Mouse (Mus musculus) limb, embryonic 11.5 days (tissue): ENCODE results near the gene Gabrg3. TPM values are rescaled to one million over a fixed set of nuclear protein-coding genes. Genes with fewer than 3 reads are reported as not detected.

Experiments
- ATAC-seq: fragments of 200-750 bp; cut with Nextera tagmentation; 2 replicates; pipeline ENCODE4 v1.8.0; 2017; ENCODE audit warnings: low read depth; ENCODE audit not compliant: insufficient number of reproducible peaks, low FRiP score, low TSS enrichment
- DNase-seq: peaks from one replicate; pipeline ENCODE4 v3.0.0-alpha.2; 2015; ENCODE audit warnings: low spot score
- H3K27ac ChIP-seq: fragments of 300-500 bp; sonication (generic); replicated peaks from 2 replicates; pipeline ENCODE4 v1.5.1; 2014; ENCODE audit warnings: low read depth, mild to moderate bottlenecking, low read length
- H3K27me3 ChIP-seq: fragments of 300-500 bp; sonication (generic); 2 replicates; pipeline ENCODE4 v1.6.1; 2014; ENCODE audit warnings: mild to moderate bottlenecking, low read length, mixed read lengths; ENCODE audit not compliant: control insufficient read depth, insufficient read depth
- H3K36me3 ChIP-seq: fragments of 300-500 bp; sonication (generic); 2 replicates; pipeline ENCODE4 v1.6.1; 2014; ENCODE audit warnings: mild to moderate bottlenecking, low read length, moderate library complexity, mixed read lengths; ENCODE audit not compliant: control insufficient read depth, insufficient read depth
- H3K4me1 ChIP-seq: fragments of 300-500 bp; sonication (generic); 2 replicates; pipeline ENCODE4 v1.6.1; 2014; ENCODE audit warnings: low read length, mixed read lengths; ENCODE audit not compliant: control insufficient read depth, insufficient read depth
- H3K4me2 ChIP-seq: fragments of 300-500 bp; sonication (generic); 2 replicates; pipeline ENCODE4 v1.6.1; 2014; ENCODE audit warnings: low read depth, mild to moderate bottlenecking, moderate library complexity; ENCODE audit not compliant: severe bottlenecking
- H3K4me3 ChIP-seq: fragments of 300-500 bp; sonication (generic); 2 replicates; pipeline ENCODE4 v1.5.1; 2014; ENCODE audit warnings: low read depth, low read length
- H3K9ac ChIP-seq: fragments of 300-500 bp; sonication (generic); 2 replicates; pipeline ENCODE4 v1.6.1; 2014; ENCODE audit warnings: mild to moderate bottlenecking, low read length
- H3K9me3 ChIP-seq: fragments of 300-500 bp; sonication (generic); 2 replicates; pipeline ENCODE4 v1.6.1; 2016; ENCODE audit warnings: low read length; ENCODE audit not compliant: control insufficient read depth
- WGBS: fragments of 180-500 bp; shearing (Covaris S2); extraction: QIAGEN DNeasy Blood & Tissue Kit; methylation state at CpG from one replicate; pipeline ENCODE4 v1.1.7; 2014; 5-methylcytosine and 5-hydroxymethylcytosine counted together
- polyA plus RNA-seq: library from polyadenylated mRNA; unstranded; fragments of >200 nt; fragmentation: Nextera tagmentation; extraction: Ambion mirVana; gene quantifications from 2 replicates; pipeline ENCODE4 v1.2.1, GENCODE M21; 2014

Gabrg3 gene
- polyA plus RNA-seq: 0.11 and 0.88 TPM in 2 replicates

DNA sequence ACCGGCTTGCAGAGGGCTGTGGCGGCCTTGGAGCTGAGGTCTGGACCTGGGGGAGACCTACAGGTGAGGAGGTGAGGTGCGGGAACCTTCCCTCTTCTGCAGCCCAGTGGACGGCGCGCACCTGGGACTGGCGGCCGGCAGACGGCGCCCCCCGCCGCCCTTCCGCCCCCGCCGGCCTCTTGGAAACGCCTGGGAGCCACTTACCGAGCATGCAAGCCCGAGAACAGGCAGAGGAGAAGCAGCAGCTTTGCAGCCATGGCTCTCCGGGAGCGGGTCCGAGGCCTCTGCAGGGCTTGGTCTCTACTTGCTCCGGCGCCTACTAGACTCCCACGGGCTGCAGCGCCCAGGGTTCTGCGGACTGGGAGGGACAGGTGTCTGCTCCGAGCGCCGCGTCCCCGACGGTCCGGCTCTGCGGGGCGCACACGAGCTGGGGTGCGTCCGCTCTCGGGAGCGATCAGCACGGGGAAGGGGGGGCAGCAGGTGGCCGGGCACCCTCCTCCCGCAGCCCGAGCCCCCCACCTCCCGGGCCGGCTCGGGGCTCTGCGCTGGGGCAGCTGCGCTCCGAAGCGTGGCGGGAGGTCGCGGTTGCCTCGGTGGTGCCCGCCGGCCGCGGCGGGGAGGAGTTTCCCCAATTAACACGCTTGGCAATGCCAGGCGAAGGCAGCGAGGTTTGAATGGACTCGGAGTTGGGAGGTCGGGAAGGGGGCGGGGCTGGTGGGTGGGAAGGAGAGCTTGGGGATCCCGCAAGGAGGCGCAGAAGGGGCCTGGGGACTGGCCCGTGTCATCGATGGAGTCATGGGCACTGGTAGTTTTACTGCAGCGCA lies at the start of gene Gabrg3:
Gene Gabrg3, minus strand, starts transcription at position 672 of the 824 bp plus-strand sequence.
- H3K4me3 ChIP-seq: peak within 1 kb of the TSS; percentile 48
- ATAC-seq: no peak
- no peak within 1 kb of the TSS for H3K27ac ChIP-seq
- H3K27me3 ChIP-seq: peaks cover 20% of the 10 kb centered on the region
- H3K9ac ChIP-seq: no peak within 1 kb of the TSS
- H3K36me3 ChIP-seq: no peaks in the 10 kb centered on the region; the same call in 1 of the 2 replicates
- no peaks in the 10 kb centered on the region for H3K9me3 ChIP-seq
- 0 out of 2 replicates have a peak, but pooled peaks cover 2% of the 10 kb centered on the region for H3K4me1 ChIP-seq
- H3K4me2 ChIP-seq: peak within 1 kb of the TSS; percentile 88
- peak; percentile 55 for DNase-seq
- WGBS: under 1% methylated on average over 67 of the region's 71 CpGs

DNA sequence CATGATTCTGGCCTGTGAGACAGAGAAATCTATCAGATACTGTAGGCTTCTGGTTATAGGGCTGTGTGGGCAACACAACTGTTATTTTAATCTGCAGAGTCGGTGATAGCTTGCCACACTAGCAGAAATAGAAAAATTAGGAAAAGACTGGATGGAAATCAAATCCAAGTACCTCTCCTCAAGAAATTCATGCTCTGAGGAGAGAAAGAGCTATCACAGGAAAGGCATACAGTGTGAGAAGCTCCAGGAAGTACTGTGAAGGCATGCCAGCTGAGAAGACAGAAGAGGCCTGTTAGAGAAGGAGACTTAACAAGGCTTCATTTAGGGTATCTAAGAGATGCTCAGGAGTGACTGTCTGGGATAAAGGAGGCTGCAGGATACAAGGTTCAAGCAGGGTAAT lies 35.7 kb upstream of the Gabrg3 start:
- no peaks in the 10 kb centered on the region for H3K27me3 ChIP-seq
- H3K9me3 ChIP-seq: no peaks in the 10 kb centered on the region
- ATAC-seq (no peak), DNase-seq (no peak)
- H3K4me3 ChIP-seq: no peak overlapping the region
- H3K4me1 ChIP-seq: no peaks in the 10 kb centered on the region
- 80% methylated on average over 1 of the region's 1 CpGs for WGBS
- H3K9ac ChIP-seq: no peak overlapping the region
- H3K27ac ChIP-seq: no peak overlapping the region
- H3K4me2 ChIP-seq: no peak overlapping the region
- H3K36me3 ChIP-seq: no peaks in the 10 kb centered on the region

DNA sequence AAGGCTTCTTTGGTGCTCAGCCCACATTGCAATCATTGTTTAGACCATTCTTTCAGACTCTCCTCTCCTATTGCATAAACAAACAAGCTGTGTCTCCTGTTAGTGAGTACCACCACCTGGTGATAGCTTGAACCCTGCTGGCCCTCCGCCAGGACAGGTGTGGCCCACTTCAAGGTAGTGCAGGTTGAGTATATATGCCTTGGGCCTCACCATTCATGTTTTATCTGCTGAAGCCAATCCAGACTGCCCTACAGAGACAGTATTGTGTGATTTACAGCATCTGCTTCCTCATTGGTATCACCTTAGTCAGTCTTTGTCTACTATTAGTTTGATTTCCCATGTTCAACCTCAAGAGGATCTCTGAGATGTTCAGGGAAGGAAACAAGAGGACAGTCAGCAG lies 34.1 kb upstream of the Gabrg3 start:
- ATAC-seq (no peak), DNase-seq (no peak)
- Histone ChIP-seq H3K27ac (no peak overlapping the region), H3K4me1 (no peaks in the 10 kb centered on the region), H3K9ac (no peak overlapping the region), H3K9me3 (no peaks in the 10 kb centered on the region), H3K4me3 (no peak overlapping the region), H3K36me3 (no peaks in the 10 kb centered on the region), H3K27me3 (no peaks in the 10 kb centered on the region), H3K4me2 (no peak overlapping the region)
- WGBS: 88% methylated on average over 1 of the region's 1 CpGs

DNA sequence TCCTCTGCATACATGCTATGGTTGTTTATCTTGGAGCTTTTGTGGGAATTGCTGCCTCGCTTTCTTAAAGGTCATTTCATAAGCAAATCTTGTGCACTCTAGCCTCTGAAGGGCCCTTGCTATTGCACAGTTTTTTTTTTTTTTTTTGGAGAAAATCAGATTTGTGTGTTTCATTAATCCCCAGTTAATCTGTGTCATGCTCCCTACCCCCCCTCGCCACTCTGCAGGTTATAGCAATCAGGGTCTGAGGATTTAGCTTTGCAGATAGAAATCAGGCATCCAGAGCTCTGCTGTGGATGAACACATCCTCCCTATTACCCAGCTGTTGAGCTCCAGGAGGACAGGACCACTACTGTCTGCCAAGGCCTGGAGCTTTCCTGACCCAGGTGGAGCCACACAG lies 32.4 kb upstream of the Gabrg3 start, which contains the start of gene Gabrb3:
Gene Gabrb3, plus strand, starts transcription at position 301 of the 400 bp plus-strand sequence.
- no peak for DNase-seq
- WGBS: 88% methylated on average over 2 of the region's 2 CpGs

DNA sequence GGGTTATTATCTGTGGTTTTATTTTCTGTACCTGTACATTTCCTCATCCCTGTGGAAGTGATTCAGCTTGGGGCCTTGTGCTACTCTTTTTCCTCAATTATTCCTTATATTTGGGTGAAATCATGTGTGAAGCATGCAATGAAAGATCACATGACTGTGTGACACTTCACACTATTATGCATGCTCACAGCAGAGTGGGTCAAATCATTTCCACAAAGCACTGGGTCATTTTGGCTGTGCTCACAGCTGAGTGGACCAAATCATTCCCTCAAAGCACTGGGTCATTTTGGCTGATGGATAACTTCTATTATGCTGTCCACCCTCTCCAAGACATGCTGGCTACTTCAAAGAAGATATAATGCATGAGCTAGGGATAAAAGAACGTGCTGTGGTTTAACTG lies 25.9 kb upstream of the Gabrg3 start:
- no peaks in the 10 kb centered on the region for H3K4me1 ChIP-seq
- DNase-seq (no peak), ATAC-seq (no peak)
- no peaks in the 10 kb centered on the region for H3K9me3 ChIP-seq
- H3K4me2 ChIP-seq: no peak overlapping the region
- no peak overlapping the region for H3K9ac ChIP-seq
- H3K36me3 ChIP-seq: no peaks in the 10 kb centered on the region
- no peak overlapping the region for H3K27ac ChIP-seq
- WGBS: 65% methylated on average over 1 of the region's 1 CpGs
- H3K4me3 ChIP-seq: no peak overlapping the region
- H3K27me3 ChIP-seq: no peaks in the 10 kb centered on the region

More for the DNA sequence above, 32.4 kb upstream of the Gabrg3 start, which contains the start of gene Gabrb3:
- ATAC-seq: no peak
- H3K9ac ChIP-seq: no peak within 1 kb of the TSS
- no peaks in the 10 kb centered on the region for H3K9me3 ChIP-seq
- no peak within 1 kb of the TSS for H3K4me2 ChIP-seq
- no peaks in the 10 kb centered on the region for H3K4me1 ChIP-seq
- no peak within 1 kb of the TSS for H3K27ac ChIP-seq
- no peaks in the 10 kb centered on the region for H3K27me3 ChIP-seq
- no peak within 1 kb of the TSS for H3K4me3 ChIP-seq
- H3K36me3 ChIP-seq: no peaks in the 10 kb centered on the region

DNA sequence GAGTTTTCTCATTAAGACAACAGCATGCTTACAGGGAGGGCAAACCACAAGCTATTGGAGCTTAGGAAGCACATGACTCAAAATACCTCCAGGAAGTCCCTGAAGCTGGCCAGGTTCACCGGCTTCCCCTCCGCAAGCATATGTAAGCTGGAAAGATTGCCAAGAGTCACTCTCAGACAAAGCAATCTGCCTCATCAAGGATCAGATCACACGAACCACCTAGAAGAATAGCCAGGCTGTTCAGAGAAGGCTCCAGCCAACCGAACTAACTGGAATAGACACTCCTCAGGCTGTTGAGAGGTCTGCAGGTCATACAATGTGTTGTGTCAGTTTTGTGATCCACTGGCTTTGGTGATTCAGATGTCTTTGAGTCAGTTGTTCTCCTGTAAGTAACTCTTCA lies 24.2 kb upstream of the Gabrg3 start:
- H3K9ac ChIP-seq: no peak overlapping the region
- ATAC-seq (no peak), DNase-seq (no peak)
- H3K36me3 ChIP-seq: no peaks in the 10 kb centered on the region
- H3K9me3 ChIP-seq: no peaks in the 10 kb centered on the region
- no peak overlapping the region for H3K4me3 ChIP-seq
- no peak overlapping the region for H3K4me2 ChIP-seq
- WGBS: 92% methylated on average over 4 of the region's 4 CpGs
- H3K4me1 ChIP-seq: no peaks in the 10 kb centered on the region
- H3K27me3 ChIP-seq: no peaks in the 10 kb centered on the region
- H3K27ac ChIP-seq: no peak overlapping the region

DNA sequence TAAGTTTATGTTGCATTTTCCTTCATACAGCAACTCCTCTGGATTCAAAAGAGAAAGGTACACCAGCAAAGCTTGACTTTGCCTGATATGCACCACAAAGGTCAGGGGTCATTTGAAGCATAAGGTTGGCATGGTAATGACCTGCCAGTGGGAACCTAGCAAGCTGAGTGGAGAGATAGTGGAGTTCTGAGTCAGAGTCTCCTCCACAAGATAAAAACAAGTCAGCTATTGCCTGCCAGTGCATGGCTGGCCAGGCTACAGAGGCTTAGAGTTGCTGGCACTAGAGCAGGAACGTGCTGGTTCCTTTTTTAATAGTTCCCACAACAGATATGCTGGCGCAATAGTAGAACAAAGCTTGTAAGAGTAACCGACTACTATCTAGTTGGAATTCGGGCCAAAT lies 6.6 kb upstream of the Gabrg3 start:
- ATAC-seq (no peak), DNase-seq (no peak)
- no peak overlapping the region for H3K27ac ChIP-seq
- H3K9ac ChIP-seq: no peak overlapping the region
- no peak overlapping the region for H3K4me2 ChIP-seq
- H3K4me1 ChIP-seq: no peaks in the 10 kb centered on the region
- no peaks in the 10 kb centered on the region for H3K36me3 ChIP-seq
- H3K9me3 ChIP-seq: no peaks in the 10 kb centered on the region
- no peaks in the 10 kb centered on the region for H3K27me3 ChIP-seq
- no peak overlapping the region for H3K4me3 ChIP-seq
- 92% methylated on average over 4 of the region's 4 CpGs for WGBS

DNA sequence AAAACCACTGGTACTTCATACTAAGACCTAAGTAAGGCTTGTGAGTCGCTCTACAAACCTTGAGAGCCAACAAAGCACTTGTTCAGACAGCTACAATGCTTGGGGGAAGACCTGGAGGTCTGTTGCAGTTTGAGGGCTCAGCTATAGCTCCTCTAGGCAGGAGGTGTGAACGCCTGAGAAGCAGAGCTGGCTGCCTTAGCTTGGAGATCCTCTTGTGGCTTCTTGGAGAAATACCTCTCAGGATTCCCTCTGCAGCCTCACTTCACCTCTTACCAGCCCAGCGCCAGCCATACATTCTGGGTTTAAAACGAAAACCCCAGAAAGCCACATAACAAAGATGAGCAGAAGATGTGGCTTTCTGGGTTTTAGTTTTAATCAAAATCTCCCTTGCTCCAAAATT lies 3.1 kb upstream of the Gabrg3 start:
- WGBS: 43% methylated on average over 4 of the region's 4 CpGs
- DNase-seq: no peak

More for the DNA sequence above, 3.1 kb upstream of the Gabrg3 start:
- Histone ChIP-seq H3K9me3 (no peaks in the 10 kb centered on the region), H3K27ac (no peak overlapping the region), H3K27me3 (peaks cover 20% of the 10 kb centered on the region), H3K9ac (no peak overlapping the region), H3K4me1 (0 out of 2 replicates have a peak, but pooled peaks cover 2% of the 10 kb centered on the region), H3K4me3 (no peak overlapping the region), H3K36me3 (no peaks in the 10 kb centered on the region), H3K4me2 (no peak overlapping the region)
- no peak for ATAC-seq
